Mouse (Mus musculus) spleen, adult 2 months (tissue): Measurements from ENCODE around the gene Serinc5. TPM values are rescaled to one million over a fixed set of nuclear protein-coding genes. Genes with fewer than 3 reads are reported as not detected.
A peak's percentile ranks its signal among the peaks of the same experiment; 100 is the strongest.

ENCODE experiments used
- DNase-seq, 2 experiments: peaks; one replicate each; pipeline versions ENCODE4 v3.0.0 to v3.0.0-alpha.2; 2012 to 2021; ENCODE audit warnings: low spot score in 2 of 2, low read depth in 1 of 2
- H3K27ac ChIP-seq: fragments of 200-500 bp; 2 replicates; pipeline ENCODE4 v1.5.1; 2012; ENCODE audit warnings: low read length, inconsistent platforms; ENCODE audit not compliant: insufficient read depth
- H3K27me3 ChIP-seq: fragments of 200-500 bp; 2 replicates; pipeline ENCODE4 v1.6.1; 2012; ENCODE audit warnings: mild to moderate bottlenecking, moderate library complexity, low read length, inconsistent platforms; ENCODE audit not compliant: control insufficient read depth, insufficient read depth
- H3K36me3 ChIP-seq: fragments of 200-500 bp; 2 replicates; pipeline ENCODE4 v1.6.1; 2012; ENCODE audit warnings: mild to moderate bottlenecking, low read length, inconsistent platforms; ENCODE audit not compliant: control insufficient read depth, insufficient read depth
- H3K4me1 ChIP-seq: fragments of 200-500 bp; 2 replicates; pipeline ENCODE4 v1.6.1; 2011; ENCODE audit warnings: inconsistent platforms; ENCODE audit not compliant: control insufficient read depth, insufficient read depth, insufficient read length
- H3K4me3 ChIP-seq: fragments of 200-500 bp; 2 replicates; pipeline ENCODE4 v1.5.1; 2011; ENCODE audit warnings: mild to moderate bottlenecking, inconsistent platforms; ENCODE audit not compliant: insufficient read depth, insufficient read length; ENCODE audit errors: extremely low read depth
- CTCF ChIP-seq: fragments of 200-500 bp; IDR thresholded peaks from 2 replicates; pipeline ENCODE4 v1.5.1; 2011; ENCODE audit warnings: mild to moderate bottlenecking, inconsistent platforms; ENCODE audit not compliant: insufficient read depth, insufficient read length, insufficient replicate concordance; ENCODE audit errors: extremely low read depth
- POLR2A ChIP-seq: fragments of 200-500 bp; IDR thresholded peaks from 2 replicates; pipeline ENCODE4 v1.6.1; 2011; ENCODE audit warnings: low read depth, low read length, inconsistent platforms
- WGBS: fragments of 180-500 bp; shearing (Covaris S2); methylation state at CpG from one replicate; pipeline ENCODE4 v1.1.7; 2018; 5-methylcytosine and 5-hydroxymethylcytosine counted together
- polyA plus RNA-seq: library from polyadenylated mRNA; depleted of rRNA; stranded (reverse); fragments of >200 nt; gene quantifications from 2 replicates; pipeline ENCODE4 v1.2.3, GENCODE M21; 2012

The Serinc5 gene
- polyA plus RNA-seq, 1 experiment: 16.4 TPM

DNA sequence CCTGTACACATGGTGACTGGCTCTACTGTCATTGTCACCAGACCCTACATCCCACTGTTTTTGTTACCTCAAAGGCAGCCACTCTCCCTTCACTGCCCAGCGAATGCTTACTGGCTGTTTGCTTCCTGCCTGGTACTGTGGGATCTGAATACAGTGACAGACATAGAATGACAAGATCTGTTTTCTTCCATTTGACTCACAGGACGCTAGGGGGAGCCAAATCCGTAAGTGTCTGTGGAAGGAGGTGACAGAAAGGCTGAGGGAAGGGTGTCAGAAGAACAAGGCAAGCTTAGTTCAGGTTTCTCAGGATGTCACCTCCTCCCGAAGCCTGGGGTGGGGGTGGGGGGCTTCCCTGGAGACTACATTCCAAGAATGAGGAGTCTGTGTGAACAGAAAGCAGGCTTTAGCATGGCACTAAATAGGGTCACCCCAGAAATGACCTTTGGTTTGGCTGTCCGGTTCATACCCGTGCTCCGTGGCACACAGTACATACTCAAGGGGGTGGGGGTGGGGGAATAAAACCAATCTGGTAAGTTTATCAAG lies 140.2 kb downstream of the Serinc5 start:
- TF ChIP-seq POLR2A (no peak), CTCF (peak; percentile 58; the same call in 1 of the 2 replicates)
- Histone ChIP-seq H3K4me3 (no peak overlapping the region), H3K36me3 (no peaks in the 10 kb centered on the region), H3K4me1 (no peaks in the 10 kb centered on the region), H3K27ac (no peak overlapping the region), H3K27me3 (no peaks in the 10 kb centered on the region; the same call in 1 of the 2 replicates)
- DNase-seq: peak; percentile 30 to 51
- WGBS: 24% methylated on average over 7 of the region's 7 CpGs

DNA sequence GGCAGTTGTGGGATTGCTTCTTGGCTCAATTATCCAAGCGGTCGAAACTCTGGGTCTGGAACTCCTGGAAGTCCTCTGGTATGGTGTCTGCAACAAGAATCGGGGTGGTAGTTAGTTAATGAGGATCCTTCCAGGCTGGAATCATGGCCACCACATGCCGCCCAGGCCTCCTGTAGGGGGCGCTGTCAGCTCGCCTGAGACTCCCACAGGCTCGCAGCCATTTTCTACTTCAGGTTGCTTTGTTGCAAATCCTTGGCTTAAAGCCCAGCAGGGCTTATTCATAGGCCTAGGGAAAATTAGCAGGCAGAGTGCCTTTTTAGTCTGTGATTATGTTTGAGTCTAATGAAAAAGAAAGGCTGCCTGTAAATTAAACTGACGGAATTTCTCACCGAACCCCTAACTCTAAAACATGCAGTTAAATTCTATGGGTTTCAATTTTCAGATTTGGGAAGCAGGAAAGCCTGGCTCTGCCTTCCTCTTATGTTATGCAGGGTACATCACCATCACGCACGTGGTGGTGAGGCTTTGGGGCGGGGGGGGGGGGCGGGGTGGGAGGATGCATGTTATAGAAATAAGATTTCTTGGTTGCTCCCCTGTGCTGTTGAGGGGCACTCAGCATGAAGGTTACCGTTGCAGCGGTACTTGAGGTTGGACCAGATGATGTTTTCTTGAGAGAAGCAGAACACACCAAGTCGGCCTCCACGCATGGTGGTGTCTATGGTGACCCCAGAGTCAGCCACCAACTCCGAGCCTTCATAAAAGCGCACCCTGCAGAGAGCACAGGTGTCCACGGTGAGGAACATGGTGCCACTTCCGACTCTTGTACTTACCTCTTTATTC lies 141.1 kb downstream of the Serinc5 start:
- H3K27ac ChIP-seq: no peak overlapping the region
- DNase-seq: no peak
- H3K4me1 ChIP-seq: no peaks in the 10 kb centered on the region
- TF ChIP-seq CTCF: peak; percentile 39; the same call in 1 of the 2 replicates
- no peak for TF ChIP-seq POLR2A
- H3K36me3 ChIP-seq: no peaks in the 10 kb centered on the region
- H3K27me3 ChIP-seq: no peaks in the 10 kb centered on the region; the same call in 1 of the 2 replicates
- H3K4me3 ChIP-seq: no peak overlapping the region
- WGBS: 73% methylated on average over 21 of the region's 21 CpGs

DNA sequence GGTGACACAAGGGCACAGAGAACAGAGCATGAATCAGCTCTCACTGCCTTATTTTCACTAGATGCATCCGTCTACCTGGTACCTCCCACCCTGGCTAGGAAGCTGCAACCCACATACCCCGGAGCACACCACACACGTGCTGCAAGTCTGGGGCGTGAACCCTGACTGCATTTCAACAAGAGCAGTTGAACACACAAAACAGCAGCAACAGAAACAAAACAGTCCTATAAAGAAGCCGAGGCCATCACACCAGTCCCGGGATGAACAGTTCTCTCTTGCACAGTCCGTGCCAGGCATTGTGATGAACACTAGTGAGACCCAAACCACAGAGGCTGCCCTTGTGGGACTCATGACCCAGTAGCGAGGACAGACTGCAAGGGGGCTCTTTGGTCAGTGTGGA lies 142.8 kb downstream of the Serinc5 start:
- WGBS: 86% methylated on average over 8 of the region's 8 CpGs
- no peak for DNase-seq
- H3K4me1 ChIP-seq: no peaks in the 10 kb centered on the region
- no peak overlapping the region for H3K4me3 ChIP-seq
- H3K36me3 ChIP-seq: no peaks in the 10 kb centered on the region
- no peak overlapping the region for H3K27ac ChIP-seq
- no peaks in the 10 kb centered on the region for H3K27me3 ChIP-seq
- TF ChIP-seq POLR2A (no peak), CTCF (no peak)

DNA sequence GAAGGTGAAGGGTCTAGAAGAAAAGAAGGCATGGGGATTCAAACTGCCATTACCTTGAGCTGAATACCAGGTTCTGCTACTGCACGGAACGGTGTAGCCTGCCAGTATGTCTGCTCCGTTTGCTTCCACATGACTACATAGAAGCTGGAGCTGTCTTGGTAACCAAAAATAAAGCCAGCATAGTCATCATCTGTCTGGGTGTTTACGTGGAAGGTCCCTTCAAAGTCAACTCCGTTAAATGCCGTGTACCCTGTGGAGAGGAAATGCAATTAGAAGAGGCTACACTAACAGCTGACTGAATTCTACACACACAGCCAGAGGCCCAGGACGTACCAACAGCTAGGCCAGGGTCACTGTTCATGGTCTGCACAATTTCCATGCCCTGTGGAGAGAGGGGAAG lies 144.1 kb downstream of the Serinc5 start:
- DNase-seq: no peak
- H3K36me3 ChIP-seq: no peaks in the 10 kb centered on the region
- no peak overlapping the region for H3K27ac ChIP-seq
- 89% methylated on average over 7 of the region's 7 CpGs for WGBS
- H3K4me3 ChIP-seq: no peak overlapping the region
- no peaks in the 10 kb centered on the region for H3K4me1 ChIP-seq
- TF ChIP-seq POLR2A (no peak), CTCF (no peak)
- no peaks in the 10 kb centered on the region for H3K27me3 ChIP-seq

DNA sequence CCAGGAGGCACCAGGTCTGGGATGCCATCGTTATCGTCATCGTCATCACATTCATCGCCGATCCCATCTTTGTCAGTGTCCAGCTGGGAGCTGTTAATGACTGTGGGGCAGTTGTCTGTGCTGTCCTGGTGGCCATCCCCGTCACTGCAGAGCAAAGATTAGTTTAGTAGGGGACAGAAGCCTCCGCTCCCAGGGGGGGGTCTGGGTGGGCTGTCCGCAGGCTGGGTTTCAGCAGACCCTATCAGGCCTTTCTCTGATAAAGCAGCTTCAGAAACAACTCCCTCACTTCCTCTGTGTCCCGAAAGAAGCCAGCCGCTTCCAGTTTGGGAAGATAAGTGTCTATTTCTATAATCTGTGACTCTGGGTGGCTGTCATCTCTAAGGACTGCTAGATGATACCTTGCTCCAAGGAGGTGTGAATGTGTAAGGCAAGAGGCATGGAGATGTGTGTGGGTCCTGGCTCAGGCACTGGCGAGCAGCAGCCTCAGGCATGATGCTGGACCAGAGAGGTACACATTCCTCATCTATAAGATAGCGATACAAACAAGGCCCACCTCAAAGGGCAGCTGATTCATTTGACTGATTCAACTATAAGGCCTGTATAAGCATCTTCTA lies 147.2 kb downstream of the Serinc5 start:
- no peak for TF ChIP-seq POLR2A
- no peak for TF ChIP-seq CTCF
- Histone ChIP-seq H3K4me3 (no peak overlapping the region), H3K4me1 (no peaks in the 10 kb centered on the region), H3K27ac (no peak overlapping the region), H3K27me3 (no peaks in the 10 kb centered on the region), H3K36me3 (no peaks in the 10 kb centered on the region)
- DNase-seq: no peak
- WGBS: 91% methylated on average over 12 of the region's 12 CpGs

DNA sequence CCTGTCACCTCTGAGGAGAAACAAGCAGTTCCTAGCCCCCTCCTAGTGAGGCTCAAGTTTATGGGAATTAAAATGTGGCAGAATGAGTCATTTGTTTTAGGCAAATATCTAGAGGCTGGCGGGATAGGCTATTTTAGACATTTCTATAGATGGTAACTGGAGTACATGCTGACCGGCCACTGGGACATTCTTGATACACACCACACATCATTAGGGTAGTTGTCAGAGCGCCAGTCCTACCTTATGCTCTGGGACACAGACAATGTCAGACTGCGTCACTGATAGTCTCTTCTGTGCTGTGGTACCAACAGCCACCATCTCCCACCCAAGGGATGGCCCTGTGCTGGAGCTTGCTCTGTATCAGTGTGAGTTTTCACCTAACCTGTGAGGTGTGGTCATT lies 148.2 kb downstream of the Serinc5 start:
- DNase-seq: no peak
- Histone ChIP-seq H3K27ac (no peak overlapping the region), H3K4me3 (no peak overlapping the region), H3K36me3 (no peaks in the 10 kb centered on the region), H3K4me1 (no peaks in the 10 kb centered on the region), H3K27me3 (no peaks in the 10 kb centered on the region)
- TF ChIP-seq POLR2A (no peak), CTCF (no peak)
- WGBS: 91% methylated on average over 4 of the region's 4 CpGs
